Mouse (Mus musculus): ENCODE measurements around the gene Gtf2h2. TPM values are rescaled to one million over a fixed set of nuclear protein-coding genes. Genes with fewer than 3 reads are reported as not detected.
"Not testable (repeated sequence)": the region's sequence is repeated elsewhere in the genome, so short reads cannot be mapped to it uniquely, and the experiment has no call there.

Gtf2h2 gene
- polyA plus RNA-seq, 1 experiment: 21.6 TPM

DNA sequence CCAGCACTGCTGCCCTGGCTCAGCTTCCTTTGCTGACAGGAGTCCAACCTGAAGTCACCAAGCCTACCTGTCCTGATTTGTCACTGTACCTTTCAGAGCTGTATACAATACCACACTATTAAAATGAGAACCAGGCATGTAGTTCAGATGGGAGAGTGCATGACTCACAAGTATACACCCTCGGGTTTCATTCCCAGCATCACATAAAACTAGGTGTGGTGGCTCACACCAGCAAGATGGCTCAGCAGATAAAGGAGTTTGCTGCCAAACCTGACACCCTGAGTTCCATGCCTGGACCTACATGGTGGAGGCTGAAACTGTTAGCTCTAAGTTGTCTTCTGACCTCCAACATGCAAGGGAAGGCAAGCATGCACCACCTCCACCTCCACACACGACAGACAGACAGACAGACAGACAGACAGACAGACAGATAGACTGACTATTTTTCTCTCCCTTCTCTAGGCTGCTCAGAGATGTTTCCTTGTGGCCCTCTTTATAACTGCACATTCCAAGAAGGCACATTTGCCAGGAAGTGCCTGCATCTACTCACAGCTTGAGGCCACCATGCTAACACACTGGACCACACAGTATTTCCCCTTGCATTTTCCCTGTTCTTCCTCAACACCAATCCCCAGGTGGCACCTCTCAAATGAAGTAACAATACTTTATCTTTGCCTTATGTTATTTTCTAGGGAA lies 28.7 kb downstream of the Gtf2h2 start:
- Histone ChIP-seq H3K27ac (ENCODE audit: control insufficient read depth, insufficient read depth, low read depth, low read length) (no peak overlapping the region), H3K36me3 (ENCODE audit: control insufficient read depth, insufficient read depth, low read length) (peaks cover 1% of the 10 kb centered on the region), H3K4me1 (ENCODE audit: control insufficient read depth, insufficient read depth, low read length) (no peaks in the 10 kb centered on the region), H3K4me3 (ENCODE audit: control insufficient read depth, low read depth, low read length) (no peak overlapping the region), H3K27me3 (ENCODE audit: control insufficient read depth, insufficient read depth, low read length) (no peaks in the 10 kb centered on the region)
- TF ChIP-seq POLR2A (IDR thresholded peaks at IDR 0.05; ENCODE audit: control insufficient read depth, low read depth, low read length) (no peak), CTCF (IDR thresholded peaks at IDR 0.05; ENCODE audit: control insufficient read depth, insufficient read depth, insufficient replicate concordance, low read depth, low read length) (no peak)

DNA sequence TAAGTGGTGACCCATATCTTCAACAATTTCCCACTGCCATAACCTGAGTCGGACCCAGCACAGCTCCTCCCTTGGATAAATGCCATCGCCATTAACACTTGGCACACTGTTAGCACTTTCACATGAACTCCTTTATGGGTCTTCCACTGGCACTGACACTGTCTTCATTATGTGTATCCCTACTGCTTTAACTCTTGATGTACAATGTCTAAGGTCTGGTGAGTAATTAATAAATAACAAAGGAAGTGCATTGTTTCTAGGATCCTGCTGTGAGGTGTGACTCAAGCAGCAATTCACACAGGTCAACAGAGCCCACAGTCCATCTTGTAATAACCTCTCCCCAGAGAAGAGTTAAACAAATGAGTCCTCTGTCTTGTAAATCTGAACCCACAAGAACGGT lies 31.0 kb downstream of the Gtf2h2 start:
- no peak overlapping the region for H3K27ac ChIP-seq (ENCODE audit: control insufficient read depth, insufficient read depth, low read depth, low read length)
- no peak overlapping the region for H3K4me3 ChIP-seq (ENCODE audit: control insufficient read depth, low read depth, low read length)
- no peaks in the 10 kb centered on the region for H3K4me1 ChIP-seq (ENCODE audit: control insufficient read depth, insufficient read depth, low read length)
- H3K27me3 ChIP-seq (ENCODE audit: control insufficient read depth, insufficient read depth, low read length): no peaks in the 10 kb centered on the region
- no peaks in the 10 kb centered on the region; the same call in 1 of the 2 replicates for H3K36me3 ChIP-seq (ENCODE audit: control insufficient read depth, insufficient read depth, low read length)
- no peak for TF ChIP-seq CTCF (IDR thresholded peaks at IDR 0.05; ENCODE audit: control insufficient read depth, insufficient read depth, insufficient replicate concordance, low read depth, low read length)
- TF ChIP-seq POLR2A (IDR thresholded peaks at IDR 0.05; ENCODE audit: control insufficient read depth, low read depth, low read length): no peak

DNA sequence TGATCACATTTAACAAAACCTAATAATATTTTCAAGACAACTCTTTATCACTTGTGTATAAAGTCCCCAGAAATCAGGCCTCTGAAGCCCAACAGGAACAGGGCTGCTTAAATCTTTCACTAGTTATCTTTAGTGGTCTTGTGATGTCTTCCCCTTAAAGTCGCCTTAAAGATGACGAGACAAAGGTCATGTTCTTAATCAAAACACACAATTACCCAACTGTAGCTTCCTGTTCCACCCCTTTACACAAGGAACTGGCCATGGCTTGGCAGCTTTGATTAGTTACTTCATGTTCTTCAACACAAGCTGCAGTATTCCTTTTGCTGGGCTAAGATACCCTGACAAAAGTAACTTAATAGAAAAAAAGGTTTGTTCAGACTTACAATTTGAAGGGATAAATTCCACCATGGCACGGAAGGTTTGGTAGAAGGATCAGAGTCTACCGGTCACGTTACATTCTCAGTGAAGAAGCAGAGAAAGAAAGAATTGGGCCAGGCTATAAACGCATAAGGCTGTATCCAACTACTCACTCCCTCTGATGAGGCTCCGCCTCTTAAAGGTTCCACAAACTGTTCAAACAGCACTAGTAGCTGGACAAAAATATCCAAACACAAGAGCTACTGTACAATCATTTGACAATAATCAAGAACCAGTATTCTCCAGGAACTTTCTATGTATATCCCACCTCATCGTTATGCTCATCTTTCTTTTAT lies 39.8 kb downstream of the Gtf2h2 start, which contains the start of gene Naip1:
Gene Naip1 (minus strand): TSS at position 455 of the 713 bp plus-strand sequence.
- not testable (repeated sequence) for H3K27me3 ChIP-seq (ENCODE audit: control insufficient read depth, insufficient read depth, low read length); H3K36me3 ChIP-seq (ENCODE audit: control insufficient read depth, insufficient read depth, low read length); H3K4me3 ChIP-seq (ENCODE audit: control insufficient read depth, low read depth, low read length); H3K4me1 ChIP-seq (ENCODE audit: control insufficient read depth, insufficient read depth, low read length); H3K27ac ChIP-seq (ENCODE audit: control insufficient read depth, insufficient read depth, low read depth, low read length)

DNA sequence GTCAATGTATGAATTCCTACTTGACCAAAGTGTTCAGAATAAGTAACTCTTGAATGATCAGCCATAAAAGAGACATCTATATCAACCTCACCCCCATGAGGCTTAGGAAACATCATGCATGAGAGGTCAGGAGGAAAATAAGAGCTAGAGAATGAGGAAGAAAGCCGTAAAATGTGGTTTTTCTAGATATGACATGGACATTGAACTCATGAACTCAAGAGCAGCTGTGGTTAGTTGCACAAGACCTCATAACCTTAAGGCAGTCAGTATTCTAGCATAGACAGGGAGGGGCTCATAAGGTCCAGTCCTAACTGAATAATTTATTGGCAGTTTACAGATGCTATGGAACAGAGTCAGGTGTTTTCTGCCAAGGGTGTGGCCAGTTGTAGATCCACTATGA lies 42.9 kb downstream of the Gtf2h2 start:
- TF ChIP-seq POLR2A (IDR thresholded peaks at IDR 0.05; ENCODE audit: control insufficient read depth, low read depth, low read length): no peak
- no peak for TF ChIP-seq CTCF (IDR thresholded peaks at IDR 0.05; ENCODE audit: control insufficient read depth, insufficient read depth, insufficient replicate concordance, low read depth, low read length)
- no peaks in the 10 kb centered on the region for H3K27me3 ChIP-seq (ENCODE audit: control insufficient read depth, insufficient read depth, low read length)
- no peak overlapping the region for H3K27ac ChIP-seq (ENCODE audit: control insufficient read depth, insufficient read depth, low read depth, low read length)
- no peaks in the 10 kb centered on the region for H3K36me3 ChIP-seq (ENCODE audit: control insufficient read depth, insufficient read depth, low read length)
- no peak overlapping the region for H3K4me3 ChIP-seq (ENCODE audit: control insufficient read depth, low read depth, low read length)
- H3K4me1 ChIP-seq (ENCODE audit: control insufficient read depth, insufficient read depth, low read length): no peaks in the 10 kb centered on the region

- TF ChIP-seq POLR2A (IDR thresholded peaks at IDR 0.05; ENCODE audit: control insufficient read depth, low read depth, low read length) (no peak), CTCF (IDR thresholded peaks at IDR 0.05; ENCODE audit: control insufficient read depth, insufficient read depth, insufficient replicate concordance, low read depth, low read length) (no peak)
- Histone ChIP-seq H3K27ac (ENCODE audit: control insufficient read depth, insufficient read depth, low read depth, low read length) (no peak overlapping the region), H3K36me3 (ENCODE audit: control insufficient read depth, insufficient read depth, low read length) (no peaks in the 10 kb centered on the region), H3K4me1 (ENCODE audit: control insufficient read depth, insufficient read depth, low read length) (no peaks in the 10 kb centered on the region), H3K4me3 (ENCODE audit: control insufficient read depth, low read depth, low read length) (no peak overlapping the region), H3K27me3 (ENCODE audit: control insufficient read depth, insufficient read depth, low read length) (no peaks in the 10 kb centered on the region)
Observed at GRCm38 (mm10) chr13:100440116-100440515, 52.3 kb downstream of the Gtf2h2 start.

GRCm38 (mm10) chr13:100438701-100439100 lies 53.7 kb downstream of the Gtf2h2 start:
- H3K36me3 ChIP-seq (ENCODE audit: control insufficient read depth, insufficient read depth, low read length): no peaks in the 10 kb centered on the region
- no peak overlapping the region for H3K27ac ChIP-seq (ENCODE audit: control insufficient read depth, insufficient read depth, low read depth, low read length)
- H3K27me3 ChIP-seq (ENCODE audit: control insufficient read depth, insufficient read depth, low read length): no peaks in the 10 kb centered on the region
- H3K4me3 ChIP-seq (ENCODE audit: control insufficient read depth, low read depth, low read length): no peak overlapping the region
- no peaks in the 10 kb centered on the region for H3K4me1 ChIP-seq (ENCODE audit: control insufficient read depth, insufficient read depth, low read length)
- TF ChIP-seq CTCF (IDR thresholded peaks at IDR 0.05; ENCODE audit: control insufficient read depth, insufficient read depth, insufficient replicate concordance, low read depth, low read length): no peak
- TF ChIP-seq POLR2A (IDR thresholded peaks at IDR 0.05; ENCODE audit: control insufficient read depth, low read depth, low read length): no peak

- Histone ChIP-seq H3K27me3 (ENCODE audit: control insufficient read depth, insufficient read depth, low read length) (no peaks in the 10 kb centered on the region), H3K36me3 (ENCODE audit: control insufficient read depth, insufficient read depth, low read length) (no peaks in the 10 kb centered on the region), H3K4me3 (ENCODE audit: control insufficient read depth, low read depth, low read length) (no peak overlapping the region), H3K4me1 (ENCODE audit: control insufficient read depth, insufficient read depth, low read length) (no peaks in the 10 kb centered on the region), H3K27ac (ENCODE audit: control insufficient read depth, insufficient read depth, low read depth, low read length) (no peak overlapping the region)
- TF ChIP-seq CTCF (IDR thresholded peaks at IDR 0.05; ENCODE audit: control insufficient read depth, insufficient read depth, insufficient replicate concordance, low read depth, low read length) (no peak), POLR2A (IDR thresholded peaks at IDR 0.05; ENCODE audit: control insufficient read depth, low read depth, low read length) (no peak)
Observed at GRCm38 (mm10) chr13:100437322-100437825, 55.0 kb downstream of the Gtf2h2 start.

- not testable (repeated sequence) for H3K27ac ChIP-seq (ENCODE audit: control insufficient read depth, insufficient read depth, low read depth, low read length); H3K4me1 ChIP-seq (ENCODE audit: control insufficient read depth, insufficient read depth, low read length); H3K36me3 ChIP-seq (ENCODE audit: control insufficient read depth, insufficient read depth, low read length); H3K4me3 ChIP-seq (ENCODE audit: control insufficient read depth, low read depth, low read length); H3K27me3 ChIP-seq (ENCODE audit: control insufficient read depth, insufficient read depth, low read length)
Observed at GRCm38 (mm10) chr13:100436556-100437163, 55.7 kb downstream of the Gtf2h2 start.

DNA sequence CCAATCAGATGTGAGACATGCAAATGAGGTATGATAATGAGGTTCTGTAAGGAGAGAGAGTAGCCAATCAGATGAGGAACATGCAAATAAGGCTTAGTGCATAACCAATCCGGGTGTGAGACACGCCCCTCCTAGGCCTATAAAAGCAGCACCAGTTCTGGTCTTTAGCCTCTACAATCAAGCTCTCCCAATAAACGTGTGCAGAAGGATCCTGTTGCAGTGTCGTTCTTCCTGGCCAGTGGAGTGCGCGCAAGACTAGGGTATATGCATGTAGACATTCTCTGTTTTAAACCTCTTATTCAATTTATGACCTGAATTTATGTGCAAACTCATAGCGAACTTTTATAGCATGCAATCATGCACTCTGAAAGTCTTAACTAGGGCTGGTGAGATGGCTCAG lies 72.4 kb downstream of the Gtf2h2 start:
- not testable (repeated sequence) for H3K36me3 ChIP-seq (ENCODE audit: control insufficient read depth, insufficient read depth, low read length); H3K4me3 ChIP-seq (ENCODE audit: control insufficient read depth, low read depth, low read length); H3K27ac ChIP-seq (ENCODE audit: control insufficient read depth, insufficient read depth, low read depth, low read length); H3K27me3 ChIP-seq (ENCODE audit: control insufficient read depth, insufficient read depth, low read length); H3K4me1 ChIP-seq (ENCODE audit: control insufficient read depth, insufficient read depth, low read length)
